Comparison of ENCODE assay signal across 13 mouse cellular contexts in genomic region chr2:26086926-26087600, GRCm38 (mm10). TPM values are rescaled to one million over a fixed set of nuclear protein-coding genes. Genes with fewer than 3 reads are reported as not detected.
DNase-seq lines count a peak whose midpoint lies in the region; ATAC-seq and TF ChIP-seq lines count a peak whose summit lies in the region.
"Had no signal": no experiment of that assay in that cellular context is flagged by ENCODE, and none has a peak within 500 bp of the region (broad histone marks: within the 10 kb centered on the region; RNA-seq: fewer than 3 reads in every experiment).

No protein-coding gene starts in this region.

- peak overlapping the region; percentile 33 for H3K4me2 ChIP-seq in liver, embryonic 16.5 days (ENCODE audit: low read depth, low read length)
- no peak overlapping the region for H3K4me2 ChIP-seq in stomach, embryonic 16.5 days (ENCODE audit: low read depth, low read length)
- H3K4me2 ChIP-seq: forebrain, embryonic 15.5 days; hindbrain, embryonic 15.5 days had no signal

- H3K9ac ChIP-seq in liver, embryonic 16.5 days (ENCODE audit: low read depth, low read length): peak overlapping the region; percentile 56
- H3K9ac ChIP-seq in stomach, embryonic 16.5 days (ENCODE audit: low read length): no peak overlapping the region
- H3K9ac ChIP-seq: forebrain, embryonic 15.5 days; hindbrain, embryonic 15.5 days had no signal

- no peaks in the 10 kb centered on the region for H3K27me3 ChIP-seq in testis, adult 2 months (ENCODE audit: control insufficient read depth, insufficient read depth, low read length)
- peaks cover 26% of the 10 kb centered on the region for H3K27me3 ChIP-seq in liver, embryonic 16.5 days (ENCODE audit: control insufficient read depth, insufficient read depth, low read depth, low read length)
- no peaks in the 10 kb centered on the region for H3K27me3 ChIP-seq in stomach, embryonic 16.5 days (ENCODE audit: control insufficient read depth, insufficient read depth, low read length)
- H3K27me3 ChIP-seq: forebrain, embryonic 15.5 days; hindbrain, embryonic 15.5 days had no signal

- WGBS in liver, embryonic 16.5 days (ENCODE audit: insufficient replicate concordance): 33% methylated on average over 4 of the region's 4 CpGs
- WGBS in stomach, embryonic 16.5 days: 66% methylated on average over 4 of the region's 4 CpGs

- H3K4me1 ChIP-seq in testis, adult 2 months (ENCODE audit: control insufficient read depth, insufficient read depth, low read length): peaks cover 5% of the 10 kb centered on the region; the same call in 1 of the 2 replicates
- peaks cover 38% of the 10 kb centered on the region for H3K4me1 ChIP-seq in liver, embryonic 16.5 days (ENCODE audit: control insufficient read depth, low read depth, low read length)
- H3K4me1 ChIP-seq in stomach, embryonic 16.5 days (ENCODE audit: control insufficient read depth, insufficient read depth, low read length): peaks cover 15% of the 10 kb centered on the region

- H3K4me3 ChIP-seq in testis, adult 2 months (ENCODE audit: control insufficient read depth, low read depth, low read length): peak overlapping the region; percentile 41
- H3K4me3 ChIP-seq in liver, embryonic 16.5 days (ENCODE audit: low read depth, low read length): no peak overlapping the region
- H3K4me3 ChIP-seq in stomach, embryonic 16.5 days (replicated peaks; ENCODE audit: low read length): no peak overlapping the region
- H3K4me3 ChIP-seq: embryonic facial prominence, embryonic 10.5 days; forebrain, embryonic 15.5 days; hindbrain, embryonic 15.5 days had no signal

- H3K27ac ChIP-seq in testis, adult 2 months (ENCODE audit: control insufficient read depth, insufficient read depth, low read depth, low read length): no peak overlapping the region
- H3K27ac ChIP-seq in liver, embryonic 16.5 days (ENCODE audit: low read length): peak overlapping the region; percentile 90
- H3K27ac ChIP-seq in stomach, embryonic 16.5 days (ENCODE audit: low read length): no peak overlapping the region
- H3K27ac ChIP-seq: embryonic facial prominence, embryonic 10.5 days; forebrain, embryonic 15.5 days; hindbrain, embryonic 15.5 days had no signal

- ATAC-seq in liver, embryonic 16.5 days (ENCODE audit: low read depth): peak; percentile 99
- 0 out of 2 replicates have a peak, but pooled peaks have one; percentile 15 for ATAC-seq in stomach, embryonic 16.5 days (ENCODE audit: insufficient read depth, low FRiP score)
- ATAC-seq in activated CD4-positive, CD25-positive, alpha-beta regulatory T cell, adult 4 months: no peak
- ATAC-seq: forebrain, embryonic 15.5 days had no signal

- peak; percentile 75; the same call in 1 of the 2 replicates for TF ChIP-seq POLR2A in testis, adult 2 months (IDR thresholded peaks at IDR 0.05; ENCODE audit: control insufficient read depth, low read depth, low read length)

- TF ChIP-seq CTCF in testis, adult 2 months (IDR thresholded peaks at IDR 0.05; ENCODE audit: control insufficient read depth, insufficient read depth, insufficient replicate concordance, low read depth, low read length): no peak

- H3K36me3 ChIP-seq in testis, adult 2 months (ENCODE audit: control insufficient read depth, insufficient read depth, low read length): no peaks in the 10 kb centered on the region
- no peaks in the 10 kb centered on the region for H3K36me3 ChIP-seq in liver, embryonic 16.5 days (ENCODE audit: control insufficient read depth, insufficient read depth)
- no peaks in the 10 kb centered on the region for H3K36me3 ChIP-seq in stomach, embryonic 16.5 days (ENCODE audit: control insufficient read depth, insufficient read depth, low read length)
- H3K36me3 ChIP-seq: embryonic facial prominence, embryonic 10.5 days; forebrain, embryonic 15.5 days; hindbrain, embryonic 15.5 days had no signal

- DNase-seq in testis, postnatal 10 days (ENCODE audit: low spot score): no peak
- peak; percentile 18 for DNase-seq in heart, adult 8-10 months (ENCODE audit: low spot score)
- no peak for DNase-seq in adrenal gland, postnatal 4 days (ENCODE audit: low spot score in 2 of 2)
- DNase-seq: kidney, postnatal 14 days; lung, adult 18-20 months; thymus, postnatal 4 days had no signal

- no peaks in the 10 kb centered on the region for H3K9me3 ChIP-seq in liver, embryonic 16.5 days (replicated peaks; ENCODE audit: control insufficient read depth, low read length)
- no peaks in the 10 kb centered on the region for H3K9me3 ChIP-seq in stomach, embryonic 16.5 days (replicated peaks; ENCODE audit: control insufficient read depth, low read length)
- H3K9me3 ChIP-seq: embryonic facial prominence, embryonic 10.5 days; forebrain, embryonic 15.5 days; hindbrain, embryonic 15.5 days had no signal

RNA-seq across cellular contexts. Expression of gene Nacc2, which starts 36.0 kb away (rescaled TPM):
- polyA plus RNA-seq in testis, adult 2 months (2012; rRNA removed): 5.2 and 5.3 TPM in 2 replicates
- total RNA-seq in heart, adult 8-10 months (2022): 10 to 100 TPM; 27.6 to 44.2 (median 31.7) TPM
- polyA plus RNA-seq in liver, embryonic 16.5 days (2015; fragmentation: Nextera tagmentation; extraction: Ambion mirVana): 3.9 and 6.4 TPM in 2 replicates
- 16.8 and 18.8 TPM in 2 replicates for polyA plus RNA-seq in stomach, embryonic 16.5 days (2015; fragmentation: Nextera tagmentation; extraction: Ambion mirVana)
- total RNA-seq in adrenal gland, postnatal 4 days (2021): 10 to 100 TPM; 24.8 to 27.0 TPM
- 1 to 10 TPM; 1.1 to 1.3 TPM for polyA plus RNA-seq in activated CD4-positive, CD25-positive, alpha-beta regulatory T cell, adult 4 months (2017; shearing (Covaris generic))
